Mouse (Mus musculus) thymus, postnatal 14 days (tissue): ENCODE data around the gene Irak2.
"Not testable (repeated sequence)": the region's sequence is repeated elsewhere in the genome, so short reads cannot be mapped to it uniquely, and the experiment has no call there.

ENCODE experiments used
- DNase-seq: peaks from one replicate; pipeline ENCODE4 v3.0.0; 2021

The Irak2 gene

DNA sequence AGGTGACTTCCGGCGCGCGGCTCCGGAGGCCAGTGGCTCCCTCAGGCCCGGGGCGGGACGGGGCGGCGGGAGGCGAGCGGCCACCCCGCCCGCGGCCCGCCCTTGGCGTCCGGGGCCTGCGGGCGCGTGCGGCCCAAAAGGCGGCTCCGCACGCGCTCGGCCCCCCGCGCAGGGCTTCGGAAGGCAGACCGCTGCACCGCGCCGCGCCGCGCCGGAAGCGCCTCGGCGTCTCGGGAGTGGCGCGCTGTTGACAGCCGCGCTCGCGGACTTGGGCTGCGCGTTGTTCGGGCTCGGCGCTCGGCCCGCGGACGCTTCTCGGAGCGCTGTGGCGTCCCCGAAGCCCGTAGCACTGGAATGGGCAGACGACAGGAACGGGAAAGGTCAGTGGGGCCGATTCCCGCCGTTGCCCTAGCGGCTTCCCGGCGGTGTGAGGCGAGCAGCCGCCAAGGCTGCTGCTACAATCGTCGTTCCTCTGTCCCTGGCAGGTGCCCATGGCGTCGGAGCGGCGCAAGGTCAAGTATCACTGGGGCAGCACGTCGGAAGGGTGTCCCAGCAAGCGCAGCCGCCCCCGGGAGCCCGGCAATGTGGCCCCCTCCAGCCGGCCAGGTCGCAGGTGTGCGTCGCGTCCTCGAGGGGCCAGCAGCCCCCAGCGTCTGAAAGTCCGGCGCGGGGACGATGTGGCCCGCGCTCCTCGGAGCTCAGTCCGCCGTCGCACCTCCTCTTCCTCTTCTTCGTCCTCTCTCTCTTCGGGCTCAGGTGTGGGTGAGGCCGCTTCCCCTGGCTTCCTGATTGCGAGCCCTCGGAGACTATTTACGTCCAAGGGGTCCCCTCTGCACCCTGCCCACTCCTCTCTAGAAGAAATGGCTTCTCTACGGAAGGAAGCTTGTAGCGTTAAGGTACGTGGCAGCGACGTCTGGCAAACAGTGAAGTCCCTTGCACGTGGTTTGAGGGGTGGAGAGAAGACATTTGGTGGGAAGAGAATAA lies 59.2 kb downstream of the Irak2 start:
- peak; percentile 53 for DNase-seq

DNA sequence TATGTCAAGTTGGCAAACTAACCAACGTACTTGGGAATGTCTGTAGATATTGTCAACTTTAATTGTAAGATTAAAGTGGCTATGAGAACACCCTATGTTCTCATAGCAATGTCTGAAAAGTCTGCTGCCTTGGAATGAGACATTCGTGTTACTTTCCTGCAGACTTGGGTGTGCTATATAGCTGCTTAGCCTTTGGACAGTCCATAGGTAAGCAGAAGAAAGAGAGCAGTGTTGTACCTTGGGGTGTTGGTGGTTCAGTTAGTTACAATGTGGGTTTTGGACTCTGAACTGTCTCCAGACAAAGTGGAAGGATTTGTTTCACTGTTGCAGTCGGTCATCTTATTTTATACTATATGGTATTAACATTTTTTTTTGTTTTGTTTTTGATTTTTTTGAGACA lies 74.5 kb downstream of the Irak2 start:
- no peak for DNase-seq

- not testable (repeated sequence) for DNase-seq
These were observed 75.1 kb downstream of the Irak2 start for GRCm38 (mm10) chr6:113713389-113713788.

DNA sequence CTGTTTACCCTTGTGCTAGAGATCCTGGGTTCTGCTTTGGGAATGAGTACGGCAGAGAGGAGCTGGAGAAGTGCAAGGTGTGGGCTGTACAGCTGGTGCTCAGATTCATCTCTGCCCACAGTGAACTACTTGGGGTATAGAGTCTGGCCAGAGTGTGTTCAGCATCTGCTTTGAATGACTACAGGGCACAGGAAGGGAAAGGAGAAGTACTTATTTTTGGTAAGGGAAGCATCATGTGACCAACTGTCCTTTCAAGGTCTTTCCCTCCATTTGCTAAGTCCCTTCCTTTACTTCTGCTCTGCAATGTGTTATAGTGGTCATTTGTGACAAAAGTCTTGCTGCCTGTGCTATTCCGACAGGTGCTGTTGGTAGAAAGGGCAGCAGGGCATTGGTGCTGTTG lies 76.0 kb downstream of the Irak2 start:
- no peak for DNase-seq

GRCm38 (mm10) chr6:113714797-113715196 lies 76.5 kb downstream of the Irak2 start:
- DNase-seq: no peak

DNA sequence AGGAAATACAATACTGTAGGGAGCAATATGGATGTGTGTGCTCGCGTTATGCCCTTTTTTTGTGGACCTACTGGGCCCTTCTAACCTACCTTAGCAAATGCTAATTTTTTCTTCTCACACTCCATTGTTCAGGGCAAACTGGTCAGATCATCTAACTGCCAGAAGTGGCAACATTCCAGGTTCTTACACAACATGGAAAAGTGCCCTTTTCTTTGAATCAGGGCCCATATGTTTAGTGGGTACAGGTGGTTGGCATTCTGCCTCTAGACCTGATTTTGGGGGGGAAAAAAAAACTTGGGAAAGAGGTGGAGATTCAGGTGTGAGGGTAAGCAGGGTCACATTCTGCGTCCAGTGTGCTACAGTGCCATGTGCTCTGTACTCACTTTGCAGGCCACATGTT lies 79.3 kb downstream of the Irak2 start:
- DNase-seq: no peak

- DNase-seq: no peak
These were observed 81.6 kb downstream of the Irak2 start, which contains the start of gene Ghrl for GRCm38 (mm10) chr6:113719878-113720277. Gene Ghrl, minus strand, starts transcription at chr6:113719880.

- no peak for DNase-seq
These were observed 82.8 kb downstream of the Irak2 start for GRCm38 (mm10) chr6:113721061-113721460.

- DNase-seq: no peak
These were observed 89.9 kb downstream of the Irak2 start for GRCm38 (mm10) chr6:113728181-113728580.

GRCm38 (mm10) chr6:113731296-113731695 lies 93.0 kb downstream of the Irak2 start:
- DNase-seq: no peak

- DNase-seq: no peak
These were observed 99.2 kb downstream of the Irak2 start for GRCm38 (mm10) chr6:113737318-113738046.

DNA sequence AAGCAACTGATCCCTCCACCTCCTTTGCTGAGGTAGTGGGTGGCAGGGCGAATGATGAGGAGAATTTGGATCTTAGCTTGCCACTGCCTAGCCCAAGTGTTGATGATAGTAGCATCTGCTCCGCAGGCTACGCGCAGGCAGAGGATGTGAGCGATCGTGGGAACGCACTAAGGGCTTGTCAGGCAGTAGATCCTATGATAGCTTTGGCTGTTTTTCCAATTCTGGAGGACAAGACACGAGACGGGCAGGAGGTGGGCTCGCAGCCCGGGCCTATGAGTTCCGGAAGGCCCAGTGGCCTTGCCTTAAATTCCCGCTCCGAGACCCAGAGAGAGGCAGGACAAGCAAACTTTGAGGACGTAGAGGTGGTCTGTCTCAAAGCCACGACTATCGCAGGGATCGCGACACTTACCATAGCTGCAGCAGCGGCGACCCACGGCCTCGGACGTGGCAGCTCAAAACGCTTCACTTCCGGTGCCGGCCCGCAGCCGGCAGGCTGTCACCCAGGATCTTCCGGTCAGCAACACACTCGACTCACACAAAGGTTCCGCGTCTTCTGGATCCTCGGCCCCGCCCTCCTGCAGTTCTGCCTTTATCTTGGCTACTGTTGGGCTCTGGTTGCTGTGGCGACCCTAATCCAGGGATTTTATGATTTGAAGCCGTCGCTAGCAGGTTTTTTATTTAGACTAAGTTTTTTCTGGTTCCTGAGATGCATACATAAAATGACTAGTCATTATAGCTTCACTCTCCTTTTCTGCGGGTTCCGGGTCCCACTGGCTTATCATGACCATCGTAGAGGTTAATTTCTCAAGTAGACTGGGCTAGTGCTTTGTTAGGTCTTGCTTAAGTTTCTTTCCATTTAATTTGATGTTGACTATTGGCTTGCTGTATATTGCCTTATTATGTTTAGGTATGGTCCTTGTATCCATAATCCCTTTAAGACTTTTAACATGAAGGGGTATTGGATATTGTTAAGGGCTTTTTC lies 102.3 kb downstream of the Irak2 start, which contains the start of gene Sec13:
Gene Sec13 (minus strand): TSS at position 508 of the 982 bp plus-strand sequence.
- peak; percentile 87 for DNase-seq

DNA sequence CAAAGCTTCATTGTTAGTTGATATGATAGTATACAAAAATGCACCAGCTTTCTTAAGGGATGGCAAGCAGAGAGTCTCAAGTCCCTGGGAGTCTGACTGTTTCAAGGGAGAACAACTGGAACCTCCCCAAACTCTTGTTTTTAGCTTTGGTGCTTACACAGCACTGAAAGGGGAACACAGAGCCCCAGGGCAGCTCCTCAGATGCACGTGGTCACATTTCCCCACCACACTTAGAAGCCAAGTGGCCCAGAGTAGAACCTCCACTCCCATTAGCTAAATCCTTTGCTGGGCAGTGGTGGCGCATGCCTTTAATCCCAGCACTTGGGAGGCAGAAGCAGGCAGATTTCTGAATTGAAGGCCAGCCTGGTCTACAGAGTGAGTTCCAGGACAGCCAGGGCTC lies 103.2 kb downstream of the Irak2 start:
- DNase-seq: no peak

DNA sequence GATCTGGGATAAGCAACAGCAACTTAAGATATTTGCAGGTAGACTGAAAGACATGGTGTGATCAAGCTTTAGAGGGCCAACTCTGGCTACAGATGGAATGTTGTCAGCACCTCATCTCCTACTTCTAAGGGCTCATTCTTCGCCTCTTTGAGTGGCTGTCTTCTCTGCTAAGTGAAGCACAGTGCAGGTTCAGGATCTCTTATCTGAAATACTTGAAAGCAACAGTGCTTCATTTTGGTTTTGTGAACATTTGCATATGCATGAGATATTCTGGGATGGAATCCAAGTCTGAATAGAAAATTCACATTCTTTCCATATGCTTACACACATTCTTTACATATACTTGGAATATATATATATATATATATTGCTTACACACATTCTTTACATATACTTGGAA lies 104.1 kb downstream of the Irak2 start:
- no peak for DNase-seq

GRCm38 (mm10) chr6:113743111-113743510 lies 104.8 kb downstream of the Irak2 start:
- no peak for DNase-seq
